Mouse (Mus musculus): ENCODE measurements around the gene Blcap. TPM values are rescaled to one million over a fixed set of nuclear protein-coding genes. Genes with fewer than 3 reads are reported as not detected.

The Blcap gene
- 11.3 and 16.5 TPM in 2 replicates for polyA plus RNA-seq (2012; ENCODE audit: low replicate concordance)

GRCm38 (mm10) chr2:157571224-157571832 is at the start of gene Blcap:
Gene Blcap, minus strand, starts transcription at chr2:157571274.

GRCm38 (mm10) chr2:157559858-157560257 is 11.2 kb downstream of the Blcap start, which contains the start of gene Nnat:
Gene Nnat, plus strand, starts transcription at chr2:157560078.

Other genes with a start within 250 kb of the Blcap start
- not detected in 2 replicates for gene Ghrh, start 223.8 kb downstream of the Blcap start, polyA plus RNA-seq (2012; ENCODE audit: low replicate concordance)
- 44.1 and 73.4 TPM in 2 replicates for gene Manbal, start 203.7 kb downstream of the Blcap start, polyA plus RNA-seq (2012; ENCODE audit: low replicate concordance)
- 6.6 and 12.8 TPM in 2 replicates for gene Src, start 152.8 kb downstream of the Blcap start, polyA plus RNA-seq (2012; ENCODE audit: low replicate concordance)
- gene Nnat, start 11.2 kb downstream of the Blcap start, polyA plus RNA-seq (2012; ENCODE audit: low replicate concordance), result not detected in 2 replicates
- 4.5 and 13.7 TPM in 2 replicates for gene Ctnnbl1, start 166.1 kb upstream of the Blcap start, polyA plus RNA-seq (2012; ENCODE audit: low replicate concordance)

Measured in hematopoietic multipotent progenitor cell, adult 10-12 weeks (in vitro differentiated cells).